Mouse (Mus musculus) gastrocnemius, adult 2 months (tissue): ENCODE measurements around the gene H2al2a. TPM values are rescaled to one million over a fixed set of nuclear protein-coding genes. Genes with fewer than 3 reads are reported as not detected.

ENCODE experiments used
- DNase-seq: peaks from one replicate; pipeline ENCODE4 v3.0.0; 2022
- H3K27ac ChIP-seq: fragments of 200-600 bp; 2 replicates; pipeline ENCODE4 v1.8.1; 2022; ENCODE audit warnings: mild to moderate bottlenecking
- H3K4me3 ChIP-seq: fragments of 200-600 bp; 2 replicates; pipeline ENCODE4 v1.8.1; 2022; ENCODE audit warnings: mild to moderate bottlenecking, moderate library complexity
- CTCF ChIP-seq: fragments of 200-600 bp; IDR thresholded peaks from 2 replicates; pipeline ENCODE4 v1.8.1; 2022; ENCODE audit warnings: antibody characterized with exemption, mild to moderate bottlenecking, moderate library complexity
- intact Hi-C: fragments of 180-260 bp; cut with DNase I; formaldehyde crosslinking; loops from one replicate; pipeline ENCODE4 v1.15.1; 2025
- total RNA-seq, 2 experiments: library from RNA; stranded (reverse); gene quantifications; 2 replicates each; pipeline ENCODE4 v1.2.3; 2021

The H2al2a gene
- total RNA-seq, 2 experiments from 2014 or later, result not detected

- DNase-seq, result no peak
- Histone ChIP-seq H3K4me3 (no peak overlapping the region), H3K27ac (no peak overlapping the region)
- no peak for TF ChIP-seq CTCF
- intact Hi-C loops, result loop anchor here (10.0 kb wide), 1 partner anchor 258 kb away; no protein-coding TSS in a partner anchor
Observed at GRCm38 (mm10) chr2:17946875-17947274, 49.9 kb downstream of the H2al2a start.

Other genes with a start within 250 kb of the H2al2a start
- gene A930004D18Rik, start 40.8 kb upstream of the H2al2a start, total RNA-seq, result under 1 TPM; 0.20 to 0.59 TPM
- gene Skida1, start 52.1 kb upstream of the H2al2a start, total RNA-seq, result under 1 TPM; 0.14 to 0.46 TPM
- 10 to 100 TPM; 24.0 to 24.1 TPM for gene Mllt10, start 58.3 kb upstream of the H2al2a start, total RNA-seq